Mouse (Mus musculus): ENCODE measurements around the gene Zfp385b.

Zfp385b gene

GRCm38 (mm10) chr2:77589205-77589901 lies 230.1 kb downstream of the Zfp385b start:
- DNase-seq (ENCODE audit: low spot score in 2 of 2), result no peak

GRCm38 (mm10) chr2:77587387-77587786 lies 232.1 kb downstream of the Zfp385b start:
- no peak for DNase-seq (ENCODE audit: low spot score in 2 of 2)

DNA sequence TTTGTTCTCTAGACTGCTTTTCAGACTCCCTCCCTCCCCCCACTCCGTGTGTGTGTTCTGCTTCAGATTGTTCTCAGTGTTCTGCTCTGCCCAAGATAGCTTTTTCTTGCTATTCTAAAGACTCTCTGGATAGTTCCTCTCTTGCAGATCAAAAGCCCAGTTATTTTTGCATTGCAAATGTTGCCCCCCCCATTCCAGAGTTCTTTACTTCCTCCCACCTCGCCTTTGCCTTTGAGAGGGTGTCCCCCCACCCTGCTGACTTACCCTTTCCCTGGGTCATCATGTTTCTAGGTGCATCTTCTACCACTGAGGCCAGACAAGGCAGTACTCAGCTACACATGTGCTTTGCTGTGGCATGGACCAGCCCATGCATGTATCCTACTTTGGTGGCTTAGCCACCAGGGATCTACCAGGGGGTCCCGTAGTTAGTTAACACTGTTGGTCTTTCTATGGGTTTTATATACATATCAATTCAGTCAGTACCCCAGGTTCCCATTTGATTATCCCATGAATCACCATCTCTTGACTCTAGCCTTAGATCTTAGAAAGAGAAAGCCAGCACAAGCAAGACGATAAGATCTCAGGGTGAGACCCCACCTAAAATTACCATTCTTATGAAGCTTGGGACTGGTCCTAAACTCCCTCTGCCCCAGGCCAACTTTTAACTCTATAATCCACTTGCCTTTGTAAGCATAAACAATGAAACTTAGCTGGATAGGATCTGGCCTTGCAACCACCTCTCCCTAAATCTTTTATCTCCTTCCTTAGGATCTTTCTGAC lies 232.7 kb downstream of the Zfp385b start:
- no peak for DNase-seq (ENCODE audit: low spot score in 2 of 2)

DNA sequence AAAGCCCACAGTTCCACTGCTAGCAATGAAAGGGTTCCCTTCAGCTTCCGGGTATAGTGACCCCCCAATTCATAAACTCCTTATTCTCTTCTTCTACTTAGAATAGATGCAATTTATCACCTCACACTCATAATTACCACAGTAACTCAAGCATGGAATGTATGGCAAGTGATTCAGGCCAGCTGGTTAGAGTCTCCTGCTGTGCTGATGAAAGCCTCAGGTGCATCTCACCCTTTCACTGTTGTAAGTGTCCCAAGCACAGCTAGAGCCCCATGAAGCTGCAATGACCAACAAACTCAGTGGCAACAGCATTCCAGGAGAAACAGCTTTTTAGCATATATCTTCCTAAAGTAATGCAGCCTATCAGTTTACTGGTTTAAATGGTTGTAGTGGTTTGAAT lies 235.9 kb downstream of the Zfp385b start:
- DNase-seq (ENCODE audit: low spot score in 2 of 2), result no peak

- DNase-seq (ENCODE audit: low spot score in 2 of 2), result no peak
Observed at GRCm38 (mm10) chr2:77576571-77576970, 242.9 kb downstream of the Zfp385b start.

- DNase-seq (ENCODE audit: low spot score in 2 of 2), result no peak
Observed at GRCm38 (mm10) chr2:77567528-77568435, 251.7 kb downstream of the Zfp385b start.

DNA sequence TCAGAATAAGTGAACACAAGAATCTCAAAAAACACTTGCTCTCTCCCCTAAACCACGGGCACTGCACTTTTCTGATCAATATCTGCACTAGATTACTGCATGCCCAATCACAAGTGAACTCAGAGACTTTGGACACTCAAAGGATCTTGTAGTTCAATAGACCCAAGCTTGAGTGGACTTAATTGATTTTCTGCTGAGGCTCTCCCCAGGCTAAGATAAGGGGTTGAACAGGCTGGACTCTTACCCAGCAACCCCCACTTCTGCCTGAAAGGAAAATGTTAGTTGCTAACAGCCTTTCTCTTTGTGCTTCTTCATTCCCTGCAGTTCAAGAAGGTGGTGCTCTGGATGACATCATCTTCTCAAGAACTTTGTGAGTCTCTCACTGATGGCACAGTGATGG lies 255.7 kb downstream of the Zfp385b start:
- no peak for DNase-seq (ENCODE audit: low spot score in 2 of 2)

DNA sequence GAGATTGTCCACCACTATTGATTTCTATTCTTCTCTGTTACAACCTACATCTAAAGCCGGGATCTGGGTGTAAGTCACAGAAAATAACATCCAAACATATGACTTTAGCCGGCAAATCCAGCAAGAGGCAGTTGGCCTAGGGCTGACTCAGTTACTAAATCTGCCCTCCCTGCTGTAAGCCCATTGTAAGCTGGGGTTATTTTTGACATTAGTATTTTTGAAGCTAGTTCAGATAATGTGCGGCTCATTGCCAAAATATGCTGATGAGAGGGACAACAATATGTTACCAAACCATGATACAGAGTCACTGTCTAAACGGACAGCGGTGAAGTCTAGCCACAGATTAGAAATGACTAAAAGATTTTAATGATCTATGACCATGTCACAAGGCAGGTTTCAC lies 257.5 kb downstream of the Zfp385b start:
- no peak for DNase-seq (ENCODE audit: low spot score in 2 of 2)

- DNase-seq (ENCODE audit: low spot score in 2 of 2), result no peak
Observed at GRCm38 (mm10) chr2:77556938-77557337, 262.5 kb downstream of the Zfp385b start.

DNA sequence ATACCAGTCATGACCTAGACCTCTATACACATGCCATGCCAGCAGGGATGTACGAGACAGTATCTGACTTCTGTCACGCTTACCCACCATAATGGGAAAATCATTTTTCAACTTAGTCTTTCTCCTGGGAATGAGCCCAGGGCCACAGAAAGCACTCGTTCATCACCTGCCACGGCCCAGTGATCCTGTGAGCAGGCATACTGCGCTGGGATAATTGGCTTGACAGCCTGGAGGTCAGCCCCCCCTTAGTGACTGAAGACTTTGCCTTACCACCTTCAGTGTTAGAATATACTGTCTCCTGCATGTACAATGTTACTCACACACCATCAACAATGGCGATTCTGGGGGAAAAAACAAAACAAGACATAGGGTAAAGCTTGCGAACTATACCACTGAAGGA lies 263.5 kb downstream of the Zfp385b start:
- DNase-seq (ENCODE audit: low spot score in 2 of 2), result no peak

GRCm38 (mm10) chr2:77552675-77553074 lies 266.8 kb downstream of the Zfp385b start:
- DNase-seq (ENCODE audit: low spot score in 2 of 2), result no peak

DNA sequence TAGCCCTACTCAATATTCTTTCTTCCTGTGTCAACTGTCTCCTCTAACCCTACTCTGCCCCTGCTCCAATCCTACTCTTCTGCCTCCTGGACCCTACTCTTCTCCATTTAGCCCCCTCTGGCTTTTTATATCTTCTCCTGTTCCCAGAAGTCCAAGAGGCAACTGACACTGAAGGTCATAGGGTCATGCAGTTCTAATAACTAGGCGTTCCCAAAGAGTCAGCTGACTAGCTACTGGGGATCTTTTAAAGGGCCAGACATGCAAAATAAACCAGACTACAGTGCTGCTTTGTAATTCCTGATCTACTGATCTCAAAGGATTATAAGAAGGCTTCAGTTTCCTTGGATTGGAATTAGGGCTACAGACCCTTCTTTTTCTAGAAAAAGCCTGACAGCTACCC lies 276.1 kb downstream of the Zfp385b start:
- no peak for DNase-seq (ENCODE audit: low spot score in 2 of 2)

GRCm38 (mm10) chr2:77542605-77543004 lies 276.8 kb downstream of the Zfp385b start:
- DNase-seq (ENCODE audit: low spot score in 2 of 2), result no peak

GRCm38 (mm10) chr2:77541681-77542080 lies 277.8 kb downstream of the Zfp385b start:
- DNase-seq (ENCODE audit: low spot score in 2 of 2), result no peak

DNA sequence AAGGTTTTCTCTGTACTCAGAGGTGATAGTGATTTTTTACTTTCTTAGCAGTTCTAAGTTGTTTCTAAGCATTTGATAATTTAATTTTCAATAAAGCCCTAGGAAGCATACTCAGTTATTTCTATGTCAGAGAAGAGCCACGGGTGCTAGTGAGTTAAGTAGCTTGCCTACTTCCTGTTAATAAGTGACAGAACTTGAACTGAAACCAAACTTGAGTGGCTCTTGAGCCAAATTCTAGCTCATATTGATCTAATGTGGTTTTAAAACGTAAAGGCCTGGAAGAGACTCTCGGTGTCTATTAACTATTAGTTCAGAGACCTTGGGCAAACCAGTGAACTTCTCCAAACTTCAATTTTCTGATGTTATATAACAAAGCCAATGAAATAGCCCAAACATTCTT lies 278.6 kb downstream of the Zfp385b start:
- DNase-seq (ENCODE audit: low spot score in 2 of 2), result no peak

DNA sequence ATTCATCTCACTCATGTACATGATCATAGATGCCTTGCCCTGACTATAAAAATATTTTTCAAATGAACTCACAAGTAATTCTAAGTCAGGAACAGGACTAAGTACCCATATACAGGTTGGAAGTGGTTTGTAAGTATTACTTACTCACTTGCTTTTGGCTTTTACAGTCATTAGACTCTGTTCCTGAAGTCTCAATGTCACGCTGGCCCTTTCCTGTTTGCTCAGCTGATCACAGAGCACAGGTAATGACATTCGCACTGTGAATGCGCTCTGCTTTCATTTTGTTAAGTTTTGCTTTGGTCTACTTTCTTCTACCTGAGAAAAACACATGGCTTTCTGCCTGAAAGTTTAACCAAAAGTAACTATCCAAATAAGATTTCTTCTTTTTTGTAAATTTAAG lies 282.9 kb downstream of the Zfp385b start:
- no peak for DNase-seq (ENCODE audit: low spot score in 2 of 2)

DNA sequence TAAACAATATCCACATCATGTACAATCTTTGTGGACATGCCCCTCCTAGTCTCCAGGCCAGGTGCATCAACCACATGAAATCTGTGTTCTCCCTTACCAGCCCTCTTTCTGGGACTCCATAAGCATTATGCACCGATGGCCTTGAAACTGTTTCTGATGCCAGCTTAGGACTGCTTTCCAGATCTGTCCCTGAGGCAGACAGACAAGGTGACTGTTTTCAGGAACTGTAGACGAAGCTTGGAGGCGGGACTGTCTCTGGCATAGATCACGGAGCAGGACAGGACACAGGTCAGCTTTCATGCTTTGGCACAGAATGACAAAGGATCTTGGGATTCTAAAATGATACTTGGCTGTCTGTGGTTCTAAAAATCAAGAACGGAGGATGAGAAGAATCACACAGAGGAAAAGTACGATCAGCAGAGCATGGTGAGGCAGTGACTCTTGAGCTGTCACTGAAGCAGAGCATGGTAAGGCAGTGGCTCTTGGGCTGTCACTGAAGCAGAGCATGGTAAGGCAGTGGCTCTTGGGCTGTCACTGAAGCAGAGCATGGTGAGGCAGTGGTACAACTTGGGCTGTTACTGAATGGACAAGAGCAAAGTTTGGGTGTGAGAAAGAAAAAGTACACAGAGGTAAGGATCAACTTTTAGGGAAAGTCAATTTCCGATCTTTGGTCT lies 291.2 kb downstream of the Zfp385b start:
- no peak for DNase-seq (ENCODE audit: low spot score in 2 of 2)

- no peak for DNase-seq (ENCODE audit: low spot score in 2 of 2)
Observed at GRCm38 (mm10) chr2:77527616-77528015, 291.8 kb downstream of the Zfp385b start.

GRCm38 (mm10) chr2:77526803-77527202 lies 292.6 kb downstream of the Zfp385b start:
- no peak for DNase-seq (ENCODE audit: low spot score in 2 of 2)

GRCm38 (mm10) chr2:77526301-77526700 lies 293.1 kb downstream of the Zfp385b start:
- DNase-seq (ENCODE audit: low spot score in 2 of 2), result no peak

GRCm38 (mm10) chr2:77522223-77522622 lies 297.2 kb downstream of the Zfp385b start:
- DNase-seq (ENCODE audit: low spot score in 2 of 2), result no peak

DNA sequence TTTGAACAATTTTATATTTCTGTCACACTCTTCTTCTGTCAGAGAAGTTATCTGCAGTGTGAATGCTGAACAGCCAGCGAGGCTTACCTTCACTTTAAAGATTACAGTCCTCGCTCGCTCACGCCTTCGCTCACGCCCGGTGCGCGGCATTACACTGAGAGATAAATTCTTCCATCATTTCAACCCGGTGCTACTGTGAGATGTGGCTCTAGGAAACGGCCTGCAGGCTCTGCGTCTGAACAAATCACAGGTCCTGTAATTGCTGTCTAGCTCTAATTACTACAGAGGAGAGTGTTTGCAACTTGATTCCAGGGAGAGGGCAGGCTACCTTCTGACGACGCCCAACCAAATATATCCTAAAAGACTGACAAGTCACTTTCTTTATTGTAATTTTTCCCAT lies 300.1 kb downstream of the Zfp385b start:
- no peak for DNase-seq (ENCODE audit: low spot score in 2 of 2)
